Mouse (Mus musculus): ENCODE data around the gene Amigo2. TPM values are rescaled to one million over a fixed set of nuclear protein-coding genes. Genes with fewer than 3 reads are reported as not detected.

Gene Amigo2
- 2.9 and 3.0 TPM in 2 replicates for polyA plus RNA-seq (2015; fragmentation: Nextera tagmentation; extraction: Ambion mirVana)

DNA sequence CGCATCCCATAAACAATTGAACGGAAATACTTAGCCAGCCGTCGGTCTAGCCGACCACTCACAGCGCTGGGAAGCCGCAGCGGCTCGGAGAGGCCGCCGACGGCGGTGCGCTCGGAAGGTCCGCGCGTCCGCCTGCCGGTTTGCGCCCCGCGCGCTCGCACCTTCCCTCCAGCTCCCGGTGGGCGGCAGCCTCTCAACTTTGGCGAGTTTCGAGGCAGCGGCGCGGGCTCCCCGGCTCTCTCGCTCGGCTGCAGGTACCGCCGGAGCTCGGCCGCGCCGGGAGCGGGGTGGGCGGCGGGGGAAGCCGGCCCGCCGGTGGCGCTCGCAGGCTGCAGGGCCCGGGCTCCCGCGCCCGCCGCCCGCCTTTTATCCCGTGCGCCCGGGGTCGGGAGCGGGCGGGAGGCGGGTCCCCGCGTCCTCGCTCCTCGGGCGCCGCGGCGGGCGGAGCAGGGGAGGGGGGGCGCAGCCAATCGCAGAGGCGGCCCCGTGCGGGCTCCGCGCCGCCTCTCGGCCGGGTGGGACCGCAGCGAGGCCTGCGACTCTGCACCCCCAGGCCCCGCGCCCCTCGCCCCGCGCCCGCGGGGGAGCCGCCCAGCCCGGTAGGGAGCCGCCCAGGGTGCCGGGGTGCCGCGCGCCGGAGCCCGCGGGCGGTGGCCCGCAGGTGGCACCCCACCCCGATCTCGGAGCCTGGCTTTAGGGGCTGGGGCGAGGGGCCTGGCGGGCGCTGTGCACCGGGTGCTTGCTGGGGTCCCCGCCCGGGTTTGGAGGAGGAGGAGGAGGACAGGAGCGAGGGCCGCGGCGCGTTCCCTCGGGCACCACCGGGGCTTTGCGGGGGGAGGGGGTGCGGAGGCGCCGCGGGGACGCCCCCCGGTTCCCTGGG is at the start of gene Amigo2, which contains the start of gene Pced1b:
TSS of gene Amigo2 (minus strand) at position 377 of the 880 bp plus-strand sequence.
TSS of gene Pced1b (plus strand) at position 197 of the 880 bp plus-strand sequence.
- Histone ChIP-seq H3K4me3 (ENCODE audit: low read depth, low read length) (peak within 1 kb of the TSS; percentile 80), H3K4me1 (ENCODE audit: insufficient read depth) (peaks cover 3% of the 10 kb centered on the region; the same call in 1 of the 2 replicates), H3K9ac (replicated peaks) (peak within 1 kb of the TSS; percentile 91), H3K36me3 (replicated peaks; ENCODE audit: insufficient read depth, low read length) (no peaks in the 10 kb centered on the region), H3K27me3 (ENCODE audit: insufficient read depth, low read length) (peaks cover 26% of the 10 kb centered on the region), H3K9me3 (ENCODE audit: low read length) (no peaks in the 10 kb centered on the region), H3K27ac (ENCODE audit: low read depth) (peak within 1 kb of the TSS; percentile 97), H3K4me2 (ENCODE audit: low read depth, low read length) (peak within 1 kb of the TSS; percentile 98)
- TF ChIP-seq EP300 (IDR thresholded peaks at IDR 0.05; ENCODE audit: low read depth): no peak
- no peak for TF ChIP-seq CTCF (IDR thresholded peaks at IDR 0.05; ENCODE audit: low read depth)
- ATAC-seq: peak; percentile 83
- WGBS (ENCODE audit: insufficient replicate concordance): 2% methylated on average over 88 of the region's 125 CpGs
- DNase-seq: peak; percentile 68

DNA sequence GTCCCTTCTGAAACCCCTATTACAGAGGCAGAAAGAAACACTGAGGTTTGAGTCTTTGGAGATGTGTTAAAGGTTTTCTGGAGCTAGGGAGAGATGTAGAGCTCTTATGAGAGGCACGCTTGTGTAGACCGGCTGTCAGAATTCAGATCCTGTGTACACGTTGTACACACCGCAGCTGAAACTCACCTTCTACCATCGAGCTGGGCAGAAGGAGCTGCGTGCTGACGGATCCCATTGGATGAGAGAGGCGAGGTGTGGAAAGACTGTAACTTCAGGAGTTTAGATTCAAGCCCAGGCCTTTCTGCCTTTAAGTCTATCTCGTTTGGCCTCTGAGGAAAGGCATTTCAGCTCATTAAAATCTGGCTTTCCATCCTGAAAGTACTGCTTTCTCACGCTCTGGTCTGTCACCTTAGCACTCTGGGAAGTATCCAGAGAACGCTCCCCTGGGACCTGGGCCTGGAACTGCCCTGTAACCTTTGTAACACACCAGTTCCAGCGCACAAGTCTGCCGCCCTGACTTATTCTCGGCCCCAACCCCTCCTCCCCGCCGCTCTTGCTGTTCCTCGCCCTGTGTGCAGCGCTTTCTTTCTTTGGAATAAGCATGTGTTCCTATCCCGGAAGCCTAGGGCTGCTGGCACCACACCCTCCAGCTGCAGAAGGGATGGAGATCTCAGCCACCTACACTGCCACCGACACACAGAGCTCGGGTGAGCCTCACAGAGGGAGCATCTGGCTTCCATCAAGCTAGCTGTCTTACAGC is 44.4 kb upstream of the Amigo2 start:
- 84% methylated on average over 21 of the region's 21 CpGs for WGBS (ENCODE audit: insufficient replicate concordance)

DNA sequence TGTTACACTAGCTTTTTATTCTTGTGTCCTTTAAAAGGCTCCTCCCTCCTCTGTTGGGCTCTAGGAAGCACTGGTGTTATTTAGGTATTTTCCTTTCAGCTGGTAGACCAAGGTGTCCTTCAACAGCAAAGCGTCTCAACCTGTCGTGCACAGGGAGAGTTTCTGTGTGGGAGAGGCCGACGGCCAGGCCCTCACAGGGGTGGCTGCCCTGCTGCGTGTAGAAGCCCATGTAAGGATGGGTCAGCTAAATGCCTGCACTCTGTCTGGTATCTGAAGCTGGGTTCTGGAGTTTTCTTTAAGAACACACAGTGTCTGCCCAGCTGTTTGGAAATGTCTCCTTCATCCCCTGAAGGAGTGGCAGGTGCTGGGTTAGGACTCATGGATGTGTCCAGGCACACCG is 43.3 kb upstream of the Amigo2 start:
- Histone ChIP-seq H3K4me1 (ENCODE audit: insufficient read depth) (no peaks in the 10 kb centered on the region), H3K4me3 (ENCODE audit: low read depth, low read length) (no peak overlapping the region), H3K27ac (ENCODE audit: low read depth) (no peak overlapping the region), H3K4me2 (ENCODE audit: low read depth, low read length) (no peak overlapping the region), H3K27me3 (ENCODE audit: insufficient read depth, low read length) (no peaks in the 10 kb centered on the region), H3K36me3 (replicated peaks; ENCODE audit: insufficient read depth, low read length) (no peaks in the 10 kb centered on the region), H3K9ac (replicated peaks) (no peak overlapping the region), H3K9me3 (ENCODE audit: low read length) (no peaks in the 10 kb centered on the region)
- DNase-seq (no peak), ATAC-seq (no peak)
- 82% methylated on average over 6 of the region's 6 CpGs for WGBS (ENCODE audit: insufficient replicate concordance)
- TF ChIP-seq EP300 (IDR thresholded peaks at IDR 0.05; ENCODE audit: low read depth) (no peak), CTCF (IDR thresholded peaks at IDR 0.05; ENCODE audit: low read depth) (no peak)

More for the DNA sequence above, 44.4 kb upstream of the Amigo2 start:
- no peaks in the 10 kb centered on the region for H3K4me1 ChIP-seq (ENCODE audit: insufficient read depth)
- H3K4me2 ChIP-seq (ENCODE audit: low read depth, low read length): no peak overlapping the region
- no peaks in the 10 kb centered on the region for H3K27me3 ChIP-seq (ENCODE audit: insufficient read depth, low read length)
- H3K36me3 ChIP-seq (replicated peaks; ENCODE audit: insufficient read depth, low read length): no peaks in the 10 kb centered on the region
- DNase-seq (no peak), ATAC-seq (no peak)
- H3K9ac ChIP-seq (replicated peaks): no peak overlapping the region
- no peaks in the 10 kb centered on the region for H3K9me3 ChIP-seq (ENCODE audit: low read length)
- H3K27ac ChIP-seq (ENCODE audit: low read depth): no peak overlapping the region
- no peak for TF ChIP-seq EP300 (IDR thresholded peaks at IDR 0.05; ENCODE audit: low read depth)
- TF ChIP-seq CTCF (IDR thresholded peaks at IDR 0.05; ENCODE audit: low read depth): no peak
- H3K4me3 ChIP-seq (ENCODE audit: low read depth, low read length): no peak overlapping the region

DNA sequence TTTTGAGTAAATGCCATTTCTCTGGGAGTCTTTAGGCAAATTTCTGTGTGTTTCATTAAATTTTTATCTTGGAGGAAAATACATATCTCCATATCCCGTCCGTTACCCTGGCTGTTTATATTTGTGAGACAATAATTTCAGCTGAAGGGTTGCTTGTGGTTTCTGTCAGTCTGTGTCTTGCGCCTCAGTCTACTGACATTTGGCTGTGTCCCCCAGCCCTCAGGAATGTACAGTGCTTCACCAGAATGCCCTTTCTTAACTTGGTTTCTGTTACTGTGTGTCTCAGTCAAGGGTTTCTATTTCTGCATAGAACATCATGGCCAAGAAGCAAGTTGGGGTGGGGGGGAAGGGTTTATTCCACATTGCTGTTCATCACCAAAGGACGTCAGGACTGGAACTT is 42.1 kb upstream of the Amigo2 start:
- Histone ChIP-seq H3K4me3 (ENCODE audit: low read depth, low read length) (no peak overlapping the region), H3K4me1 (ENCODE audit: insufficient read depth) (no peaks in the 10 kb centered on the region), H3K27me3 (ENCODE audit: insufficient read depth, low read length) (no peaks in the 10 kb centered on the region), H3K4me2 (ENCODE audit: low read depth, low read length) (no peak overlapping the region), H3K27ac (ENCODE audit: low read depth) (no peak overlapping the region), H3K9me3 (ENCODE audit: low read length) (no peaks in the 10 kb centered on the region), H3K36me3 (replicated peaks; ENCODE audit: insufficient read depth, low read length) (no peaks in the 10 kb centered on the region), H3K9ac (replicated peaks) (no peak overlapping the region)
- WGBS (ENCODE audit: insufficient replicate concordance): 66% methylated on average over 4 of the region's 4 CpGs
- ATAC-seq (no peak), DNase-seq (no peak)
- no peak for TF ChIP-seq CTCF (IDR thresholded peaks at IDR 0.05; ENCODE audit: low read depth)
- TF ChIP-seq EP300 (IDR thresholded peaks at IDR 0.05; ENCODE audit: low read depth): no peak

- Histone ChIP-seq H3K9me3 (ENCODE audit: low read length) (no peaks in the 10 kb centered on the region), H3K4me2 (ENCODE audit: low read depth, low read length) (no peak overlapping the region), H3K9ac (replicated peaks) (no peak overlapping the region), H3K4me1 (ENCODE audit: insufficient read depth) (no peaks in the 10 kb centered on the region), H3K4me3 (ENCODE audit: low read depth, low read length) (no peak overlapping the region), H3K27ac (ENCODE audit: low read depth) (no peak overlapping the region), H3K27me3 (ENCODE audit: insufficient read depth, low read length) (no peaks in the 10 kb centered on the region), H3K36me3 (replicated peaks; ENCODE audit: insufficient read depth, low read length) (no peaks in the 10 kb centered on the region)
- no peak for ATAC-seq
- TF ChIP-seq CTCF (IDR thresholded peaks at IDR 0.05; ENCODE audit: low read depth) (no peak), EP300 (IDR thresholded peaks at IDR 0.05; ENCODE audit: low read depth) (no peak)
- no peak for DNase-seq
- WGBS (ENCODE audit: insufficient replicate concordance): 83% methylated on average over 13 of the region's 13 CpGs
These were observed 41.6 kb upstream of the Amigo2 start for GRCm38 (mm10) chr15:97288690-97289089.

Data from liver, postnatal 0 days (tissue).